Mouse (Mus musculus) midbrain, embryonic 16.5 days (tissue): ENCODE data around the gene Fem1b. TPM values are rescaled to one million over a fixed set of nuclear protein-coding genes. Genes with fewer than 3 reads are reported as not detected.
"Not testable (repeated sequence)": the region's sequence is repeated elsewhere in the genome, so short reads cannot be mapped to it uniquely, and the experiment has no call there.

ENCODE experiments used
- ATAC-seq: fragments of 200-750 bp; cut with Nextera tagmentation; 2 replicates; pipeline ENCODE4 v1.8.0; 2017; ENCODE audit warnings: moderate TSS enrichment
- H3K27ac ChIP-seq: fragments of 300-500 bp; sonication (generic); 2 replicates; pipeline ENCODE4 v1.5.1; 2014; ENCODE audit warnings: mild to moderate bottlenecking, low read length, mixed read lengths
- H3K27me3 ChIP-seq: fragments of 300-500 bp; sonication (generic); 2 replicates; pipeline ENCODE4 v1.6.1; 2014; ENCODE audit warnings: low read depth, low read length, mixed read lengths; ENCODE audit not compliant: control insufficient read depth, insufficient read depth
- H3K36me3 ChIP-seq: fragments of 300-500 bp; sonication (generic); 2 replicates; pipeline ENCODE4 v1.6.1; 2014; ENCODE audit warnings: mild to moderate bottlenecking, low read length, moderate library complexity, mixed read lengths; ENCODE audit not compliant: control insufficient read depth, insufficient read depth
- H3K4me1 ChIP-seq: fragments of 300-500 bp; sonication (generic); 2 replicates; pipeline ENCODE4 v1.6.1; 2014; ENCODE audit warnings: mild to moderate bottlenecking, low read length, mixed read lengths; ENCODE audit not compliant: control insufficient read depth, insufficient read depth
- H3K4me2 ChIP-seq: fragments of 300-500 bp; sonication (generic); 2 replicates; pipeline ENCODE4 v1.6.1; 2014; ENCODE audit warnings: mild to moderate bottlenecking, low read length, mixed read lengths
- H3K4me3 ChIP-seq: fragments of 300-500 bp; sonication (generic); 2 replicates; pipeline ENCODE4 v1.5.1; 2014; ENCODE audit warnings: low read depth, mild to moderate bottlenecking, low read length, moderate library complexity, mixed read lengths
- H3K9ac ChIP-seq: fragments of 300-500 bp; sonication (generic); 2 replicates; pipeline ENCODE4 v1.6.1; 2014; ENCODE audit warnings: low read depth, low read length, mixed read lengths
- H3K9me3 ChIP-seq: fragments of 300-500 bp; sonication (generic); replicated peaks from 2 replicates; pipeline ENCODE4 v1.6.1; 2014; ENCODE audit warnings: mild to moderate bottlenecking, low read length, mixed read lengths; ENCODE audit not compliant: control insufficient read depth, poor library complexity, severe bottlenecking
- WGBS: fragments of 180-500 bp; shearing (Covaris S2); extraction: QIAGEN DNeasy Blood & Tissue Kit; methylation state at CpG from one replicate; pipeline ENCODE4 v1.1.7; 2014; 5-methylcytosine and 5-hydroxymethylcytosine counted together
- polyA plus RNA-seq: library from polyadenylated mRNA; unstranded; fragments of >200 nt; fragmentation: Nextera tagmentation; extraction: Ambion mirVana; gene quantifications from 2 replicates; pipeline ENCODE4 v1.2.1, GENCODE M21; 2015

The Fem1b gene
- polyA plus RNA-seq, 1 experiment from 2014 or later = 64.5 TPM

DNA sequence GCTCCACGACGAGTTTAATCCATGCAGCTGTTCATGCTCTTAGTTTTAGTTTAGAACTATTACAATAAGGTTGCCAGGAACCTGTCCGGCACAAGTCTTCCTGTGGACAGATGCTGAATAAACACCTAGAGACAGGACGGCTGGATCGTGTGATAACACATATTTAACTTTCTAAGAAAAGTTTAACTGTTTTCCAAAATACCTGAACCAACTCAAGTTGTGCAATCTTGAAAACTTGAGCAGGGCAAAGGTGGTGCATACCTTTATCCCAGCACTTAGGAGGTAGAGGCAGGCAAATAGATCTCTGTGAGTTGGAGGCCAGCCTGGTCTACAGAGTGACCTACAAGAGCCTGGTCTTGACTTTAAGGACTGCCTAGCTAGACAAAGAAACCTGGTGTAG is 23.2 kb upstream of the Fem1b start:
- H3K4me1 ChIP-seq = peaks cover 7% of the 10 kb centered on the region
- no peaks in the 10 kb centered on the region for H3K9me3 ChIP-seq
- no peak overlapping the region for H3K27ac ChIP-seq
- H3K36me3 ChIP-seq = no peaks in the 10 kb centered on the region
- no peak overlapping the region for H3K4me2 ChIP-seq
- no peak overlapping the region for H3K9ac ChIP-seq
- no peaks in the 10 kb centered on the region for H3K27me3 ChIP-seq
- WGBS = 87% methylated on average over 5 of the region's 5 CpGs
- no peak overlapping the region for H3K4me3 ChIP-seq
- ATAC-seq = no peak

GRCm38 (mm10) chr9:62829877-62830276 is 18.1 kb upstream of the Fem1b start:
- H3K27ac ChIP-seq = no peak overlapping the region
- H3K9me3 ChIP-seq = no peaks in the 10 kb centered on the region
- H3K4me2 ChIP-seq = no peak overlapping the region
- H3K4me1 ChIP-seq = peaks cover 27% of the 10 kb centered on the region
- no peak for ATAC-seq
- no peak overlapping the region for H3K4me3 ChIP-seq
- H3K27me3 ChIP-seq = no peaks in the 10 kb centered on the region
- WGBS = 80% methylated on average over 6 of the region's 6 CpGs
- H3K36me3 ChIP-seq = no peaks in the 10 kb centered on the region
- no peak overlapping the region for H3K9ac ChIP-seq

DNA sequence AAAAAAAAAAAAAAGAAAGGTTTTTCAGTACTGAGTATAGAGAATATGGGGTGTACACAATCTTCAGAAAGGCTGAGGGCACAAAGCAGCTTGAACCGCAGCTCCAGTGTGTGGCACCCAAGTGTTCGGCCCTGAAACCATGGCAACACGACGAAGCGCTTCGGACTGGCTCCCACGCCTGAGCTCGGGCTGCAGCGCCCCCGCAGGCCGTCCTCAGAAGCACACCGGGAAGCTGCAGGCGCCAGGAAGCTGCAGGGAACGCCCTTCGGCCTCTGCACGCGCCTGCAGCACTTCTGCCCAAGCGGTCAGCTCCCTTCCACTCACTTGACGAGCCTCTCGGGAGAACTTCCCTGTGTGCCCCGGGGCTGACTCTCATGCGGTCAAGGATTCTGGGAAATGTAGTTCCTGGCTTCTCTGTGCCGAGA is 16.9 kb upstream of the Fem1b start:
- H3K27ac ChIP-seq = peak overlapping the region; percentile 67

DNA sequence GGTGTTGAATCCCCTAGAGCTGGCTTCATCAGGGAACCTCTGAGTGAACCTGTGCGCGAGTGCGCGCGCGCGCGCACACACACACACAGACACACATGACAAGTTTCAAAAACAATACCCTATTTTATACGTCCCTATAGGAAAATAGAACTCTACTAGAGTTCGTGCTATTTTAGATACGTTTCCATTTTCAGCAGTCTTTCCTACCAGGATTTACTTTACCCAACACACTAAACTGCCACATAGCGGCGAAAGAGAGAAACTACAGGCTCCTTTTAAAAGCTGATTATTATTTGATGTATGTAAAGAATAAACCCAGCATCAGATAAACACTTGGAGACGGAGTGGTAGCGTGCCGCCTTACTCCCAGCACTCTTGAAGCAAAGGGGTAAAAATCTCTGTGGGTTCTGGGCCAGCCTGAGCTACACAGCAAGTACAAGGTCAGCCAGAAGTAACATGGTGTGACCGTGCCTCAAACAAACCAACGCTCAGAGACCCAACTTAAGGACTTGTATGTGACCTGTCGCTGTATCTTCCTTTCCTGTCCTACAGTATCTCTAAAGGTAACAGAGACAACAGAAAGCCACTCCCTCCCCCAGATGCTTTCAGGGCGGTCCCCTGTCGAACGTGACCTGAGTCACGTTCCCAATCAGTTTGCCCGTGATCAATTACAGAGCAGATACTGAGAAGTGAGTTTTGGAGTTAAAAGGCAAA is 16.4 kb upstream of the Fem1b start:
- no peaks in the 10 kb centered on the region for H3K9me3 ChIP-seq
- H3K4me3 ChIP-seq = peak overlapping the region; percentile 39
- peaks cover 27% of the 10 kb centered on the region for H3K4me1 ChIP-seq
- H3K27me3 ChIP-seq = no peaks in the 10 kb centered on the region
- H3K4me2 ChIP-seq = peak overlapping the region; percentile 45
- no peaks in the 10 kb centered on the region for H3K36me3 ChIP-seq
- no peak overlapping the region for H3K9ac ChIP-seq
- 0 out of 2 replicates have a peak, but pooled peaks have one; percentile 15 for ATAC-seq
- H3K27ac ChIP-seq = peak overlapping the region; percentile 67
- WGBS = 4% methylated on average over 24 of the region's 24 CpGs

More for the DNA sequence above, 16.9 kb upstream of the Fem1b start:
- Histone ChIP-seq H3K4me3 (peak overlapping the region; percentile 39), H3K36me3 (no peaks in the 10 kb centered on the region), H3K9ac (no peak overlapping the region), H3K4me2 (peak overlapping the region; percentile 45), H3K4me1 (peaks cover 27% of the 10 kb centered on the region), H3K27me3 (no peaks in the 10 kb centered on the region), H3K9me3 (no peaks in the 10 kb centered on the region)
- 0% methylated on average over 23 of the region's 23 CpGs for WGBS
- peak; percentile 90 for ATAC-seq

- Histone ChIP-seq H3K4me3 (no peak overlapping the region), H3K4me1 (peaks cover 27% of the 10 kb centered on the region), H3K36me3 (no peaks in the 10 kb centered on the region), H3K9me3 (no peaks in the 10 kb centered on the region), H3K27ac (peak overlapping the region; percentile 61), H3K9ac (no peak overlapping the region), H3K4me2 (peak overlapping the region; percentile 2; the same call in 1 of the 2 replicates), H3K27me3 (no peaks in the 10 kb centered on the region)
- ATAC-seq = no peak
- 7% methylated on average over 7 of the region's 7 CpGs for WGBS
Observed at GRCm38 (mm10) chr9:62826456-62826855, 14.7 kb upstream of the Fem1b start.

GRCm38 (mm10) chr9:62825791-62826393 is 14.2 kb upstream of the Fem1b start:
- H3K4me1 ChIP-seq = peaks cover 27% of the 10 kb centered on the region
- H3K4me2 ChIP-seq = peak overlapping the region; percentile 2; the same call in 1 of the 2 replicates
- H3K27me3 ChIP-seq = no peaks in the 10 kb centered on the region
- no peaks in the 10 kb centered on the region for H3K9me3 ChIP-seq
- H3K27ac ChIP-seq = peak overlapping the region; percentile 61
- no peak overlapping the region for H3K4me3 ChIP-seq
- no peaks in the 10 kb centered on the region for H3K36me3 ChIP-seq
- no peak overlapping the region for H3K9ac ChIP-seq
- WGBS = 3% methylated on average over 9 of the region's 9 CpGs
- peak; percentile 40 for ATAC-seq

- Histone ChIP-seq H3K4me3 (no peak overlapping the region), H3K4me2 (no peak overlapping the region), H3K27me3 (no peaks in the 10 kb centered on the region), H3K27ac (no peak overlapping the region), H3K9ac (no peak overlapping the region), H3K9me3 (no peaks in the 10 kb centered on the region), H3K36me3 (no peaks in the 10 kb centered on the region), H3K4me1 (peaks cover 17% of the 10 kb centered on the region)
- 95% methylated on average over 7 of the region's 7 CpGs for WGBS
- ATAC-seq = no peak
Observed at GRCm38 (mm10) chr9:62821811-62822210, 10.1 kb upstream of the Fem1b start.

GRCm38 (mm10) chr9:62820829-62821228 is 9.1 kb upstream of the Fem1b start:
- Histone ChIP-seq H3K9ac (no peak overlapping the region), H3K4me2 (no peak overlapping the region), H3K4me1 (peaks cover 9% of the 10 kb centered on the region), H3K36me3 (no peaks in the 10 kb centered on the region), H3K4me3 (no peak overlapping the region), H3K9me3 (no peaks in the 10 kb centered on the region), H3K27me3 (no peaks in the 10 kb centered on the region), H3K27ac (no peak overlapping the region)
- WGBS = 80% methylated on average over 6 of the region's 6 CpGs
- ATAC-seq = no peak

DNA sequence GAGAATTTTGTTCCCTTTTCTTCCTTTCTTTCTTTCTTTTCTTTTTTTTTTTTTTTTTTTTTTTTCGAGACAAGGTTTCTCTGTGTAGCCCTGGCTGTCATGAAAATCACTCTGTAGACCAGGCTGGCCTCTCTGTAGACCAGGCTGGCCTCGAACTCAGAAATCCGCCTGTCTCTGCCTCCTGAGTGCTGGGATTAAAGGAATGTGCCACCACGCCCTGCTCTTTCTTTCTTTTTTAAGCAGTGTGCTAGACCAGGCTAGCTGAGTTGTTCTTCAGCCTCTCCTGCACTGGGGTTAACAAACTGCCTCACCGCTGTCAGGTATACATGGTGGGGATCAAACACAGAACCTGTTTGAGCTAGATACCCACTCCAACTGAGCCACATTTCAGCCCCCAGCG is 8.2 kb upstream of the Fem1b start:
- H3K4me3 ChIP-seq, H3K4me1 ChIP-seq, H3K27ac ChIP-seq, H3K4me2 ChIP-seq, H3K36me3 ChIP-seq, H3K9me3 ChIP-seq, ATAC-seq, H3K9ac ChIP-seq, H3K27me3 ChIP-seq: not testable (repeated sequence)
- WGBS = 85% methylated on average over 6 of the region's 6 CpGs
